Mouse (Mus musculus) 416B (cell line): Measurements from ENCODE around the gene Tpk1.

Source experiments
- DNase-seq: peaks from one replicate; pipeline ENCODE4 v3.0.0; 2011; ENCODE audit warnings: low read depth

Gene Tpk1

GRCm38 (mm10) chr6:43354562-43355241, 311.4 kb downstream of the Tpk1 start:
- DNase-seq = peak; percentile 83

- DNase-seq = peak; percentile 68
Observed at GRCm38 (mm10) chr6:43353446-43353845, 312.6 kb downstream of the Tpk1 start.

GRCm38 (mm10) chr6:43349083-43349482, 317.0 kb downstream of the Tpk1 start:
- DNase-seq = peak; percentile 20

GRCm38 (mm10) chr6:43347637-43348036, 318.4 kb downstream of the Tpk1 start:
- peak; percentile 53 for DNase-seq

GRCm38 (mm10) chr6:43343006-43343405, 323.1 kb downstream of the Tpk1 start:
- DNase-seq = peak; percentile 6

- no peak for DNase-seq
Observed at GRCm38 (mm10) chr6:43342386-43342785, 323.7 kb downstream of the Tpk1 start.

- no peak for DNase-seq
Observed at GRCm38 (mm10) chr6:43338804-43339203, 327.3 kb downstream of the Tpk1 start.

- no peak for DNase-seq
Observed at GRCm38 (mm10) chr6:43337491-43337961, 328.6 kb downstream of the Tpk1 start.

- DNase-seq = peak; percentile 61
Observed at GRCm38 (mm10) chr6:43335619-43336234, 330.4 kb downstream of the Tpk1 start.

GRCm38 (mm10) chr6:43333479-43333878, 332.6 kb downstream of the Tpk1 start:
- DNase-seq = no peak

- DNase-seq = no peak
Observed at GRCm38 (mm10) chr6:43312961-43313656, 353.0 kb downstream of the Tpk1 start.

GRCm38 (mm10) chr6:43312546-43312945, 353.5 kb downstream of the Tpk1 start:
- DNase-seq = no peak

- no peak for DNase-seq
Observed at GRCm38 (mm10) chr6:43310071-43310470, 356.0 kb downstream of the Tpk1 start.

- DNase-seq = no peak
Observed at GRCm38 (mm10) chr6:43309454-43309853, 356.6 kb downstream of the Tpk1 start, which contains the start of gene Nobox. TSS of gene Nobox (minus strand) at chr6:43309554.

GRCm38 (mm10) chr6:43297508-43297850, 368.6 kb downstream of the Tpk1 start:
- DNase-seq = no peak

- DNase-seq = peak; percentile 44
Observed at GRCm38 (mm10) chr6:43296798-43297507, 369.1 kb downstream of the Tpk1 start.

GRCm38 (mm10) chr6:43295908-43296307, 370.2 kb downstream of the Tpk1 start:
- DNase-seq = no peak
